Mouse (Mus musculus) heart, postnatal 0 days (tissue): ENCODE measurements around the gene Hmx3.

Experiments
- CTCF ChIP-seq: IDR thresholded peaks from 2 replicates; pipeline ENCODE4 v1.5.1; 2016; ENCODE audit warnings: antibody characterized with exemption, control low read depth, low read depth
- EP300 ChIP-seq: IDR thresholded peaks from 2 replicates; pipeline ENCODE4 v1.6.1; 2016; ENCODE audit warnings: antibody characterized with exemption, low read depth

GRCm38 (mm10) chr7:131585551-131585950 lies 42.9 kb downstream of the Hmx3 start:
- TF ChIP-seq CTCF (no peak), EP300 (no peak)
